Mouse (Mus musculus) hematopoietic stem cell, adult 5-6 weeks (primary cell): Measurements from ENCODE around the gene Alx3. TPM values are rescaled to one million over a fixed set of nuclear protein-coding genes. Genes with fewer than 3 reads are reported as not detected.

ENCODE experiments used
- ATAC-seq, 2 experiments: fragments of 125-278 bp in 1 of 2; replicated peaks in 1 of 2; 2 replicates each; pipeline ENCODE4 v1.8.0; 2016 to 2017; ENCODE audit warnings: inconsistent platforms in 2 of 2, mild to moderate bottlenecking in 2 of 2, moderate number of reproducible peaks in 2 of 2, low read depth in 1 of 2, moderate TSS enrichment in 1 of 2; ENCODE audit not compliant: low FRiP score in 2 of 2, poor library complexity in 2 of 2, severe bottlenecking in 2 of 2, insufficient read depth in 1 of 2, low TSS enrichment in 1 of 2
- total RNA-seq: library from RNA; stranded (forward); fragments of 172-1452, 232-1000 nt; gene quantifications from 2 replicates; pipeline ENCODE4 v1.2.3, GENCODE M21; 2017

Gene Alx3
- total RNA-seq, 1 experiment from 2014 or later: not detected

DNA sequence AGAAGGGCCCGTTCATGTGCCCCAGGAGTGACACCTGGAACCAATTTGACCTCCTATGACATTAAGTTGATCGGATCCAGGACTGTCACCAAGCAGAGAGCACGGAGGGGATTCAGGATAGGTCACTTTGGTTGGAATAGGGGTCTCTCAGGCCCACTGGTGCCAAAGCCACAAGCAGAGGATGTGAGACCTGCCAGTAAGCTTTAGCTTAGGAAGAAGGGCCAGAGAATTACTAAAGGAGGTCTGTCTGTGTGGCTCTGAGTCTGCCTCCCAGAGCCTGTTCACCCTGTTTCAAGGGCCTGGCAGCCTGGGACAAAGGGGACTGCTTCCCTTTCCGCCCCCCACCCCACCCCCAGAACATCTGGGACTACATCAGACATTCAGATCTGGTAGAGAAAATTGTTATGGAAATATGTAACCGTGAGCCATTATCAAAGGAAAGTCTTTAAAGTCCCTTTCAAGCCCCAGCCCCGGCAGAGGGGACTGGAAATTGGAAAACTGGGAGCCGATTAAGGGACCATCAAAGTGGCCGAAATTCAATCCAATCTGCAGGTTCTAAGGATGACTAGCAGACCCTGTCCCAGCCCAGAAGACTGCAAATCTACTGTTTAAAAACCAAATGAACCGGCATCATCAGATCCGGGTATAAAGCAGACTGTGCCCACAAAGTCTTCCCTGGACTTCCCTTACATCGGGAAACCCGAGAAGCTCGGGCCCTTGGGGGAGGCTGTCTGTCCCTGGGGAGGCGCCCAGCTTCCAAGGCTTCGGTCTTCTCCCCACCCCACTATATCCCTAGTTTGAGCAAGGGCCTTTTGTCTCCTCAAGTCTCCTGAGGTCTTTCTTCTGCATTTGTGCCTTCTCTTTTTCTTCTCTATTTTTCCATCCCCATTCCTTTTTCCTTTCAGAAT lies 13.5 kb upstream of the Alx3 start:
- no peak for ATAC-seq

DNA sequence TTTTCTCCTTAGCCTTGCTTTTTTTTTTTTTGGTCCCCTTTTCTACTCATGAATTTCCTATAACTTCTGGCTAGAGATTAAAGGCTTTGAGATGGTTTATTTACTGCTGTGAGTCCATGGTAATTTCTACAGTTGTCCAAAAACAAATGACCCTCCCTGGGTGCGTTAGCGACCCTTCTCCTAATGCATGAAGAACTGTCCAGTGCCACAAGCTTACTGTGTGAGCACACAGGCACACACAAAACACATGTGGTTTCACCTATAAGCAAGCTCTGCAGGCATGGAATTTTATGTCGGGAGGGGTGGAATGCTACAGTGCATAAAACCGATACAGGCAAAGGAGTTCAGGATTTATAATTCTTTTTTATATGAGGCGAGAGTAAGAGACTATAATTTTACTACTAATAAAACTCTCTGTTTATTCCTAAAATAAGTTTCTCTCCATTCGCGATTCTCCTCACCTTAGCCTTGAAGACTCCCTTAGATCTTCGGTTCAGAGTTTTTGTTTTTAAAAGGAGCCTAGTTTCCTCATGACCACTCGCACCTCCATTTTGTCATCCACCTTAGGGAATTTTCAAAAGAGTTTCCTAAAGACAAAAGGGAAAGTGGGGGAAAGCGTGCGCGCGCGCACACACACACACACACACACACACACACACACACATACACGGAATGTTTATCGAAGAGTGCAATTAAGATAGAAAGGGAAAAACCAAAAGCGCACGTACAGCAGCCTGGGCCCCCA lies 12.5 kb upstream of the Alx3 start:
- ATAC-seq: no peak

DNA sequence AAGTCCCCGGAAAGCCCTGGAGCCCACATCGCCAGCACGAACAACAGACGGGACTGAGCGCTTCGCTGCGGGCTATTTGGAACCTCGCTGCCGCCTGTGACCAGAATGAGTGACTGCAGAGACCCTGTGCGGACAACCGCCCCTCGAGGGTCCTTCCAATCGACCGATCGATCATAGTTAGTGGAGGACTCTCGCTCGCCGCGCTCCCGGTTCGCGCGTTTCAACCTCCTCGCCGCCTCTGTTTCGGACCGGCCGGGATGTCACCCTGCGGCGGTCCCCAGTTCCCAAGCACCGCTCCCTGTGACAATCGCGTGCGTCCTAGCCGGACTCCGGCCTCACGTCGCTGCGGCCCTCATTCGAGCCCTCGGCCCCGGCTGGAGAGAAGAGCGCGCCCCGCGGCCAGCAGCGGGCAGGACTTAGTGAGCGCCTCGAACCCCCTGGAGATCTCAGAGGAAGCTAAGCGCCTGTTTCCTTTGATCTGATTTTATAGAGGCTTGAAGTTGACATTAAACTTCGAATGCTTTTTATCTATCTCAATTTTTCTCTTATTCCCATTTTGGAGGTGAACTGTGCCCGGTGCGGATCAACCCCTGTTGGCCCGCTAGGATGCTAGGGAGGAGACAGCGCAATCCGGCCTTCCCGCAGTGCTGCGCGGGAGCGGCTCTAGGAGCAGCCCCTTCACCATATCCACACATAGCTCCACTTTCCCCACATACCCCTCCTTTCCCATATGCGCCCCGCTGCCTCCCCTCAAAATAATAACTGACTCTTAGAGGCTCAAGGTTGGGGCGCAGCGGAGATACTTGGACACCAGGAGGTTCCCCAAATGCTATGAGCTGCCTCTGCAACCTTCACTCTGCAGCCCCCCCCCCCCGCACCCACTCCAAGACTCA lies 11.7 kb upstream of the Alx3 start:
- ATAC-seq: no peak

DNA sequence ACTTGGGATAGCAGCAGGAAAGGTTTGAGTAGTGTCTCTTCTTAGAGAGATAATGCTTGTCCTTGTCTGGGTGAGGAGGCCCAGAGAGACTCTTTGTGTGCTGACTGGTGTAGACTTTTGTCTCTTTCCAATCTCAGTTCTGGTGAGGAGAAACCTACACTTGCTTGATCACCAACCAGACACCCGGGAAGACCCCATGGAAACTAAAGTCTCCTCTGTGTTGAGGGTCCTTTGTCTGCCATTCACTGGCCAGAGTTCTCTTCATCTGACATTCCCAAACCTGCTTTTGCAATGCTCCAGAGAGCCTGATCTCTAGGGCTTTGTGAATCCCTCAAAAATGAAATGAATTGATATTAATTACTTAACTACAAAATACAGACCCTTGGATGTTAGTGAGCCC lies 10.9 kb upstream of the Alx3 start:
- no peak for ATAC-seq

DNA sequence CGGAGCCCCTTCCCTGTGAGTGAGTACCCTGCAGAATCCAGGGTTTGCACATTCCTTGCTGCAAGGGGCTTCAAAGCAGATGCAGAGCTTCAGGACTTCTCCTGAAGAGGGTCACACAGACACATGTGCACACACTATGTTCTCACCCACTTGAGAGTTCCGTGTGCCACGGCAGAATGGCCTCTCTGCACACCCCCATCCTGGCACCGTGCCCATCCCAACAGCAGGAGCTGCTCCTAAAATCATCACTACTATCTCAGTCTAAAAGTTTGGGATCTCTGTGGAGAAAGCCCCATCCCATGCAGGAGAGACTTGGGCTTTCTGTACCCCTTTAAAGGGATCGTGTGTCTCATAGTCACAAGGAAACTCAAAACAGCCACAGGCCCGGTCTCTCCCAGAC lies 8.3 kb upstream of the Alx3 start:
- no peak for ATAC-seq

DNA sequence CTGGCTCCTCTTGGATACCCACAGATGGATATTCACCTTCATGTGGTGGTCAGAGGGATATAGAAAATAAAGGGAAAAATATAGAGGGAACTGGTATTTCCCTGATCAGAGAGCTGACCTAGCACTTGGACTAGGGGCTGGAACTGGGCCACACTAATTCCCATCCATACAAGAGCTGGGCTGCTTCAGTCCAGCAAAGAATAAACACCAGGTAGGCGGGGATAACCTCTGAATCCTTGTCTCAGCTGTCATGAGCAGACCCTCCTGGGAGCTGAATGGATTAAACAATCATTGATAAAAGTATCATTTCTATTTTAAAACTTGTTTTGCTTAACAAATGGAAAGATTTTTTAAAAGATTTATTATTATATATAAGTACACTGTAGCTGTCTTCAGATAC lies 3.2 kb upstream of the Alx3 start:
- no peak for ATAC-seq

DNA sequence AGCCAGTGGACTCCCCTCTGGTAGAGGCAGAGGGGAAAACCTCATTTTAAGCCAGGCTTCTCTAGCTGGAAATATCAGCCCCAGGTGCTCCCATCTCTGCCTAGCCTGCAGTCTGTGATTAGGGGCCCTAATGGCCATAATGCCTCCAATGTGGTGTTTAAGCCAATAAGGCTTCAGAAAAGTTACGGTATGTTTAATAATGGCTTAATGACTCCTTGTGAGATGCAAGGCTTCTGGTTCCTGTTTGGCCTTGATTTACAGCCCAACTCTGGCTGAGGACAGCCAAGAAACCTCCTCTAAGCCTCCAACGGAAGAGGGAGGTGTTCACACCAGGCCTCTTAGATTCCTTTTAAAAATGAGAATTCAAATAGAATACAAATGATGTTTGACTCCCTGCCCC lies 1.2 kb upstream of the Alx3 start:
- peak; percentile 35 to 39; a peak in 2 of 4 replicates for ATAC-seq

DNA sequence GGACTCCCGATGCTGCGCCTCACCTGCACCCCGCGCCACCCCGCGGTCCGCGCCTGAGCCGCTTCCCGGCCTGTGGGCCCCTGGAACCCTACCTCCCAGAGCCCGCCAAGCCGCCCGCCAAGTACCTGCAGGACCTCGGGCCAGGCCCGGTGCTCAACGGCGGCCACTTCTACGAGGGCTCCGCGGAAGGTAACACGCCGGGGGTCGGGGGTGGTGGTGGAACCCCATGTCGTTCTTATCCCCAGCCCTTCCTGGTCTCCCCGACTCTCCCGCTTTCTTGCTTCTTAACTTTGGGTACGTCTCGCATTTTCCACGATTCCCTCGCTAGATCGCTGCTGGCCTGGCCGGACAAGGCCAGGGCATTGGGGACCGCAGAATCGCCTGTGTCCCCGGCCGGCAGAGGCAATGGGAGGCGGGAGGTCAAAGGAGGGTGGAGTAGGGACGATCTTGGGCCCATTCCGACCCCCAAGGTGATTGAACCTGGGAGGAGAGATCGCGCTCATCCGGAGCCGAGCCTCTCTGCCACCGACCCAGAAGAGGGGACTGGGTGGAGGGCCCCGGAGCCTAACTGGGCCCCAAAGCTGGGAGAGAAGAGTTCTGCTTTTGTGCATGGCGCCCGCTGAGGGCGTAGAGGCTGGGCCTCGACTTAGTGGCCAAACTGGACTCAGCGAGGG lies 570 bp downstream of the Alx3 start:
- ATAC-seq: peak in 1 of 2 experiments; percentile 29; a peak in 2 of 4 replicates

DNA sequence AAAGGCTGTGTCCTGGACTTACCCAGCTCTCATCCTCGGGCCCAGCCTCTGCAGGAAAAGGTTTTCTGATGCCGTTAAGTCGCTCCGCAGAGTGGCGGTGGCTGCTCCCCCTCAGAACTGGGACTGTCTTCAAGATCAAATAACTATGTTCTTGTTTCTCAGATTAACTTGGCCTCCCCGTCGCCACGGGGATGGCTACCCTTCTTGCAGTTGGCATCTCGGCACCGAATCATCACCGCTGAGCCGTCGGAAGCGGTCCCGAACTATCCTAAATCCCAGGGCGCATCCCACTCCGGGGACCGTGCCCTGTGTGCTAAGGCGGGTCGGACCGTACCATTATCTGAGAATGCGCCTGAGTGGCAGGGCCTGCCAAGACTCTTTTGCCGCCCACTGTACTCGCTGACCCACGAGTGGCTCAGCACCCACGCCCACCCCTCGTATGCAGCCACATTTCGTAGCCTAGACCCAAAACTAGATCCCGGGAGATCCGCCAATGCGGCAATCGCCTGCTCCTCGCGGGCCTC lies 1.2 kb downstream of the Alx3 start:
- ATAC-seq: no peak

DNA sequence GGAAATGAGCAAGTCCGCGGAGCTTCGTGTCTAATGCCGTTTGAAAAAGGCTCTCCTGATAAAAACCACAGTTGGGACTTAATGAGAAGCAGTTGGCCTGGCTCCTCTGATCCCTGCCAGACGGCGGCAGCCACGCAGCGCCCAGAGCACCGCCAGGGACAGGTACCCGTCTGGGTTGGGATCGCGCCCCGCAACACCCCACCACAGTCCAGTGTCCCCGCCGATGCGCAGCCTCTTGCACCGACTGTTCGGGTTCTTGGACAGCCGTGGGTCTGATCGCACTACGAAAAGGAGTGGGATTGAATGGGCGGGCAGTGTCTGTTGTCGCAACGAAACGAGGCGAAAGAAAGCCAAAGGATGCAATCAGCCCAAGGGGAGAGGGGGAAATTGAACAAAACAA lies 1.7 kb downstream of the Alx3 start:
- no peak; a peak in 1 of 4 replicates for ATAC-seq

DNA sequence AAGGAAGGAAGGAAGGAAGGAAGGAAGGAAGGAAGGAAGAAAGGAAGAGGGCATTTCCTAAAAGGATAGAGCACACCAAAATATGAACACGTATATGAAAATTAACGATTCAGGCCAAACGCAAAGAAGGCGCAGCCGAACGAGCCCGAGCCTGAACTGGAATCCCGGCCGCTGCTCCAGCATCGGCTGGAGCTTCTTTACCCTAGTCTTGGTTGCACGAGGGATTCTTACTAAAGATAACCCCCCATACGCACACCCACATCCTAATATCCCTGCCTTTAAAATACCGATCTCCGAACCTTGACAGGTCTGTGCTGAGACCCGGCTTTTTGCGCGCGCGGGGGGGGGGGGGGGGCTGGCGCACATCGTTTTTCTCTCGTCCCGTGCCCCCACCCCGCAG lies 2.3 kb downstream of the Alx3 start:
- no peak for ATAC-seq

DNA sequence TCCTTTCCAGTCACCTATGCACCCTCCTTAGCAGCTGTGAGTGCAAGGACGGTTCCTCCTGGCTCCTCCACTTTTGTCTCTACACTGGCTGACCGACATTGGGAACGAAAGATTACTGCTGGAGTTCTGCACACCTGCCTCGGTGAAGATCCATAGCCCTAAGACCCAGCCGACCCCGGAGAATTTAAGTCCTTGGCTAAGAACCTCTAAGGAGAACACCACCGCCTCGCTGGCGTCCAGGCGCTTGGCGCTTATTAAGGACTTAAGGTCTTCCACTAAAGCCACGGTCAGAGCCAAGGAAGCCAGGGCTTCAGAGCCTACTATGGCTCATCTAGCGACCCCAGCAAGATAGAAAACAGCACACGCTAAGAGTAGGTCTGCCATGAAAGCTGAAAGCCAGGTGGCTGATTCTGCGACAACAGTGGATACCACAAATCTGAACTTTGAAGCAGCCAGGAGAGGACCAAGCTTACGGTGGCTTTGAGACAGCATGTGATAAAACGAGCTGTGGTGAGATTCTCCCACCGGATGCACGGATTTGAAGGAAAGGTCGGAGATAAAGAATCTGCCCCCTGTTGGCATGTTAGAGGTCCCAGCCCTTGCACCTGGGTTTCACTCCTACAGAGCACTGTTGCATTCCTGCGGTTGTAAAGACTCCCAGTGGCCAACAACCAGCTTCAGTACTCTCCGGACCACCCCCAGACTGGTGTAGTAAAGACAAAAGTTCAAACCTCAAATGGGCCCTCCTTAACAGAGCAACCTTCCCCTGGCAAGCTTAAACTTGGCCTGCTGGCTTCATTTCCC lies 3.0 kb downstream of the Alx3 start:
- ATAC-seq: no peak

DNA sequence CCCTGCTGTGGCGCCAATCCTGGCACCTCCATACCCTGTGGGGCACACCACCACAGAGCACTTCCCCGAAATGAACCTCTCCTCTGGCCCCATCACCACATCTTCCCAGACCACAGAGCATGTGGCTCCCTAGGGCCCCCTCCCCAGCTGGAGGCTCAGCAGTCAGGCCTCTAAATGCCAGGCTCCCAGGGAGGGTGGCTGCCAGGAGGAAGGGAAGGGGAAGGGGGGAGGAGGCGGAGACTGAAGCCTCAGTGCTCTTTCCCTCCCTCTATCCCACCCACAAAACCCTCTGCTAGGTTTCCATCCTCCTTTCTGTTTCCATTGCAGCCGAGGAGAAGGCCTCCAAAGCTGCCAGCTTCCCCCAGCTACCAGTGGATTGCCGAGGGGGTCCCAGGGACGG lies 5.3 kb downstream of the Alx3 start:
- no peak for ATAC-seq

DNA sequence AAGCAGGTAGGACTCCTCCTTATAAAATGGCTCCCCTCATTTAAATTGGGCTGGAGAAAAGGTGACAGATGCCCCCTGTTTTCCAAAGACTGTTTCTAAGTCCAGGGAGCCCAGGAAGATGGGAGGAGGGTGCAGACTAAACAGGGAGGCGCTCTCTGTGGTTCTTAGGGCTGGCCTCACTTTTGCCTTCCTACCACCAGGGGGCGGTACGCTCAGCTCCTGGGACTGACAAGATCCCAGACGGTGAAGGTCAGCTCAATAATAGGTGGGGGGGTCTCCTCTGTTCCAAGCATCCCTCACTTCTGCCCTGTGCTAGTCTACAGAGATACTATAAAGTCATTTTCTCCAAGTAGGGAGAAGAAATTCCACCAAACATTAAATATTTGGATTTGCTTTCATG lies 10.5 kb downstream of the Alx3 start:
- ATAC-seq: peak; percentile 69 to 70; a peak in 3 of 4 replicates

DNA sequence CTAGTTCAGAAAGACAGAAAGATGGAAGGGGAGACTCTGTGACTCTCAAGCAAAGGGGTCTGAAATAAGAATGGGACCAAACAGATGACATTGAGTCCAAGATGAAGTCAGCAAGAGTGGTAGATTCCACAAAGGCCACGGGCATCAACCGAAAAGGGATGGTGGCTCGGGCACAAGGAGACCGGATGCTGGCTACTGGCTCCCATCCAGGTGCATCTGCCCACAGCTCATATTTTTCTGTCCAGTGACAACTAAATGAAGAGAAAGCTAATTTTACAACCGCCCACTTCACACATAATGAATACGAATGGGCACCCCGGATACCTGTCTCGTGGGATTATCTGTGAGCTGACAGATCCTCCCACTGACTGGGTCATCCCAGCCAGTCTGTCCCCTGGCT lies 12.4 kb downstream of the Alx3 start:
- ATAC-seq: no peak

DNA sequence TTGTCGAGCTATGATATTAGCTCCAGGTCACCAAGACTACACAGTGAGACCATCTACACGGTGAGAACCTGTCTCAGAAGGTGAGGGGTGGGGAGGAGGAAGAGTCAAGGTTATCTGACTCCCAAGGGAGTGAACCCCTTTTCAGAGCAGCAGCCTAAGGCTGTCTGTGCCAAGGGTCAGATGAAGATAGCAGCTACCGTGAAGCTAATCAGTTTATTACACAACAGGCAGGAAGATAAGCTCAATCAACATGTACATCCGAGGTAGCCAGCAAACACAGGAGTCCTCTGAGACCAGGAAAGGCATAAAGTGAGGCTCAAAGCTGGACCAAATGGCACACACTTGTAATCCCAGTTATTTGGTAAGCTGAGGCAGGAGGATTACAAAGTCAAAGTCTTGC lies 14.0 kb downstream of the Alx3 start:
- no peak for ATAC-seq
